Mouse (Mus musculus) heart, embryonic 14.5 days (tissue): ENCODE results near the gene Smagp. TPM values are rescaled to one million over a fixed set of nuclear protein-coding genes. Genes with fewer than 3 reads are reported as not detected.

Experiments used
- ATAC-seq: fragments of 200-750 bp; cut with Nextera tagmentation; 2 replicates; pipeline ENCODE4 v1.8.0; 2017; ENCODE audit warnings: low read depth, moderate TSS enrichment; ENCODE audit not compliant: insufficient number of reproducible peaks, insufficient read depth, low FRiP score
- H3K27ac ChIP-seq, 2 experiments: fragments of 200-500 bp in 1 of 2; fragments of 300-500 bp in 1 of 2; sonication (generic) in 1 of 2; replicated peaks in 1 of 2; 2 replicates each; pipeline ENCODE4 v1.5.1; 2012 to 2014; ENCODE audit warnings: low read depth in 2 of 2, low read length in 2 of 2, control low read depth in 1 of 2, mild to moderate bottlenecking in 1 of 2, mixed read lengths in 1 of 2; ENCODE audit not compliant: control insufficient read depth in 1 of 2, insufficient read depth in 1 of 2
- H3K27me3 ChIP-seq: fragments of 300-500 bp; sonication (generic); 2 replicates; pipeline ENCODE4 v1.6.1; 2014; ENCODE audit warnings: mild to moderate bottlenecking, low read length, control low read depth; ENCODE audit not compliant: control insufficient read depth, insufficient read depth
- H3K36me3 ChIP-seq: fragments of 300-500 bp; sonication (generic); 2 replicates; pipeline ENCODE4 v1.6.1; 2014; ENCODE audit warnings: mild to moderate bottlenecking, control low read depth, low read length, mixed read lengths; ENCODE audit not compliant: control insufficient read depth, insufficient read depth
- H3K4me1 ChIP-seq, 2 experiments: fragments of 200-500 bp in 1 of 2; fragments of 300-500 bp in 1 of 2; sonication (generic) in 1 of 2; 2 replicates each; pipeline ENCODE4 v1.6.1; 2012 to 2014; ENCODE audit warnings: low read length in 2 of 2, control low read depth in 1 of 2, mixed read lengths in 1 of 2; ENCODE audit not compliant: control insufficient read depth in 2 of 2, insufficient read depth in 2 of 2
- H3K4me2 ChIP-seq: fragments of 300-500 bp; sonication (generic); 2 replicates; pipeline ENCODE4 v1.6.1; 2014; ENCODE audit warnings: mild to moderate bottlenecking, low read length
- H3K4me3 ChIP-seq, 2 experiments: fragments of 200-500 bp in 1 of 2; fragments of 300-500 bp in 1 of 2; sonication (generic) in 1 of 2; 2 replicates each; pipeline ENCODE4 v1.5.1; 2012 to 2014; ENCODE audit warnings: low read length in 2 of 2, mild to moderate bottlenecking in 2 of 2, control low read depth in 1 of 2, low read depth in 1 of 2, moderate library complexity in 1 of 2; ENCODE audit not compliant: control insufficient read depth in 1 of 2, insufficient read depth in 1 of 2
- H3K9ac ChIP-seq: fragments of 300-500 bp; sonication (generic); 2 replicates; pipeline ENCODE4 v1.6.1; 2014; ENCODE audit warnings: mild to moderate bottlenecking, low read length
- H3K9me3 ChIP-seq: fragments of 300-500 bp; sonication (generic); 2 replicates; pipeline ENCODE4 v1.6.1; 2016; ENCODE audit warnings: low read length, control low read depth; ENCODE audit not compliant: control insufficient read depth
- WGBS: fragments of 180-500 bp; shearing (Covaris S2); extraction: QIAGEN DNeasy Blood & Tissue Kit; methylation state at CpG from one replicate; pipeline ENCODE4 v1.1.7; 2014; 5-methylcytosine and 5-hydroxymethylcytosine counted together
- polyA plus RNA-seq: library from polyadenylated mRNA; unstranded; fragments of >200 nt; fragmentation: Nextera tagmentation; extraction: Ambion mirVana; gene quantifications from 2 replicates; pipeline ENCODE4 v1.2.1, GENCODE M21; 2014

The Smagp gene
- polyA plus RNA-seq, 1 experiment from 2014 or later: 18.7 TPM

- WGBS: 54% methylated on average over 9 of the region's 9 CpGs
- H3K4me1 ChIP-seq: no peaks in the 10 kb centered on the region; a peak in 2 of 4 replicates
- no peaks in the 10 kb centered on the region for H3K36me3 ChIP-seq
- H3K27ac ChIP-seq: no peak overlapping the region
- no peak overlapping the region for H3K4me3 ChIP-seq
- no peaks in the 10 kb centered on the region for H3K27me3 ChIP-seq
- no peak overlapping the region for H3K4me2 ChIP-seq
- no peak overlapping the region for H3K9ac ChIP-seq
- no peaks in the 10 kb centered on the region for H3K9me3 ChIP-seq
- ATAC-seq: no peak
Observed at GRCm38 (mm10) chr15:100651610-100652009, 14.9 kb upstream of the Smagp start.

DNA sequence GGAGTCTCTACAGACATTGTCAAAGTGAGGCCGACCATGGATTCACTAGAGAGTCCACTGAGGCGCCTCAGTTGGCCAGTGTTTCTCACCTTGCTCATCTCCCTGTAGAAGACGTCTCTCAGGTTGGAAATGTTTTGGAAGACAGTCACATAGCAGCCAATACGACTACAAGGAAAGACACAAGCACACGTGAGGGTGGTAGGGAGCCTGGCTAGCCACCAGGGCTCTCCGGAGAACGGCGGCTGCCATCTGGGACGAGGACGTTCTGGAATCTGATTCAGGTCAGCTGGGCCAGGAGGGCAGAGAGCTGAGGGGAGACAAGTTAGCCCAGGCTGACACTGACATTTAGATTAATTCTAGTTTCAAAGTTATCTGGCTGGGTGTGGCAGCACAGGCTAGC, 13.4 kb upstream of the Smagp start:
- H3K36me3 ChIP-seq: no peaks in the 10 kb centered on the region
- WGBS: 75% methylated on average over 10 of the region's 10 CpGs
- H3K27ac ChIP-seq: no peak overlapping the region
- no peaks in the 10 kb centered on the region for H3K27me3 ChIP-seq
- no peak overlapping the region for H3K4me3 ChIP-seq
- ATAC-seq: no peak
- H3K4me2 ChIP-seq: no peak overlapping the region
- H3K9ac ChIP-seq: no peak overlapping the region
- H3K9me3 ChIP-seq: no peaks in the 10 kb centered on the region
- H3K4me1 ChIP-seq: no peaks in the 10 kb centered on the region; a peak in 2 of 4 replicates

- Histone ChIP-seq H3K4me3 (no peak overlapping the region), H3K9ac (no peak overlapping the region), H3K9me3 (no peaks in the 10 kb centered on the region), H3K4me2 (no peak overlapping the region), H3K27me3 (no peaks in the 10 kb centered on the region), H3K27ac (no peak overlapping the region), H3K36me3 (no peaks in the 10 kb centered on the region), H3K4me1 (peaks cover 0 to 4% of the 10 kb centered on the region in 2 experiments; a peak in 3 of 4 replicates)
- no peak for ATAC-seq
- 70% methylated on average over 6 of the region's 6 CpGs for WGBS
Observed at GRCm38 (mm10) chr15:100646161-100646560, 9.4 kb upstream of the Smagp start.

- H3K4me1 ChIP-seq: peaks cover 8% of the 10 kb centered on the region in 2 experiments
- no peak for ATAC-seq
- no peaks in the 10 kb centered on the region for H3K9me3 ChIP-seq
- WGBS: 87% methylated on average over 7 of the region's 7 CpGs
- no peak overlapping the region for H3K9ac ChIP-seq
- no peak overlapping the region for H3K4me3 ChIP-seq
- H3K4me2 ChIP-seq: no peak overlapping the region
- H3K36me3 ChIP-seq: no peaks in the 10 kb centered on the region
- no peaks in the 10 kb centered on the region for H3K27me3 ChIP-seq
- H3K27ac ChIP-seq: no peak overlapping the region
Observed at GRCm38 (mm10) chr15:100642451-100642850, 5.7 kb upstream of the Smagp start.

- Histone ChIP-seq H3K27ac (peak overlapping the region in 1 of 2 experiments; percentile 44; a peak in 2 of 4 replicates), H3K4me1 (peaks cover 11 to 17% of the 10 kb centered on the region in 2 experiments), H3K36me3 (no peaks in the 10 kb centered on the region), H3K4me2 (peak overlapping the region; percentile 41; the same call in 1 of the 2 replicates), H3K9me3 (no peaks in the 10 kb centered on the region), H3K4me3 (no peak overlapping the region), H3K27me3 (peaks cover 10% of the 10 kb centered on the region; the same call in 1 of the 2 replicates), H3K9ac (no peak overlapping the region)
- ATAC-seq: no peak
- 57% methylated on average over 15 of the region's 16 CpGs for whole genome bisulfite sequencing
Observed at GRCm38 (mm10) chr15:100641226-100641810, 4.6 kb upstream of the Smagp start.

GRCm38 (mm10) chr15:100639972-100640750, 3.4 kb upstream of the Smagp start:
- Histone ChIP-seq H3K27me3 (peaks cover 21% of the 10 kb centered on the region), H3K9me3 (no peaks in the 10 kb centered on the region), H3K9ac (no peak overlapping the region), H3K36me3 (no peaks in the 10 kb centered on the region), H3K4me3 (no peak overlapping the region), H3K4me1 (peaks cover 11 to 24% of the 10 kb centered on the region in 2 experiments), H3K27ac (peak overlapping the region in 1 of 2 experiments; percentile 44; a peak in 1 of 4 replicates), H3K4me2 (0 out of 2 replicates have a peak overlapping the region, but pooled peaks have one; percentile 41)
- ATAC-seq: no peak
- WGBS: 67% methylated on average over 16 of the region's 16 CpGs

DNA sequence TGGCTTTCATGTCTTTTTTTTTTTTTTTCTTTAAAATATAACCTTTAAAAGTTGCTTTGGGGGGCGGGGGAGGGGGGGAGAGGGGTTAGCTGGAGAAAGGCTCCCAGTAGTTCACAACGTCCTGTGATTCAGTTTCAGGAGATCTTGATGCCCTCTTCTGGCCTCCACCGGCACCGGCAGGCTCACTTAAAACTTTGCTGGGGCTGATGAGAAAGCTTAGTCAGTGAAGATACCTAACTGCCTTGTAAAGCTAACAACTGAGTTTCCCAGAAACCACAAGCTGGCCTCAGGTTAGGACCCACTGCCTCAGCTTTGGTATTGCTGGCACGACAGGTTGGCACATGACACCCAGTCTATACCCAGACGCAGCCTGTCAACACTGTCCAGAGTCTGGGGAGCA, 921 bp upstream of the Smagp start:
- Histone ChIP-seq H3K9ac (no peak overlapping the region), H3K36me3 (no peaks in the 10 kb centered on the region), H3K4me1 (peaks cover 11 to 25% of the 10 kb centered on the region in 2 experiments), H3K27me3 (peaks cover 25% of the 10 kb centered on the region), H3K4me3 (peak overlapping the region in 1 of 2 experiments; percentile 67; a peak in 2 of 4 replicates), H3K9me3 (no peaks in the 10 kb centered on the region), H3K4me2 (peak overlapping the region; percentile 97), H3K27ac (no peak overlapping the region)
- WGBS: 14% methylated on average over 6 of the region's 6 CpGs
- no peak for ATAC-seq
